Mouse (Mus musculus) adrenal gland, adult (tissue): ENCODE data around the gene Actr3.

ENCODE experiments used
- DNase-seq, 2 experiments: peaks; one replicate each; pipeline ENCODE4 v3.0.0; 2022 to 2023; ENCODE audit warnings: low spot score in 1 of 2; ENCODE audit not compliant: inconsistent age in 2 of 2

The Actr3 gene

GRCm38 (mm10) chr1:125435369-125436135 is at the start of gene Actr3:
TSS of gene Actr3 (minus strand) at chr1:125435727.
- DNase-seq: peak; percentile 100

- no peak for DNase-seq
Measured at GRCm38 (mm10) chr1:125482459-125483287, 47.1 kb upstream of the Actr3 start.

GRCm38 (mm10) chr1:125481842-125482241 is 46.3 kb upstream of the Actr3 start:
- no peak for DNase-seq

- no peak for DNase-seq
Measured at GRCm38 (mm10) chr1:125478588-125478987, 43.1 kb upstream of the Actr3 start.

- DNase-seq: peak in 1 of 2 experiments; percentile 67
Measured at GRCm38 (mm10) chr1:125475961-125476682, 40.6 kb upstream of the Actr3 start.

GRCm38 (mm10) chr1:125473866-125474265 is 38.3 kb upstream of the Actr3 start:
- DNase-seq: no peak

GRCm38 (mm10) chr1:125473126-125473666 is 37.7 kb upstream of the Actr3 start:
- no peak for DNase-seq

GRCm38 (mm10) chr1:125470805-125471648 is 35.5 kb upstream of the Actr3 start:
- no peak for DNase-seq

GRCm38 (mm10) chr1:125467936-125468335 is 32.4 kb upstream of the Actr3 start:
- DNase-seq: no peak

GRCm38 (mm10) chr1:125466621-125467257 is 31.2 kb upstream of the Actr3 start:
- DNase-seq: peak in 1 of 2 experiments; percentile 13

- DNase-seq: no peak
Measured at GRCm38 (mm10) chr1:125464011-125464410, 28.5 kb upstream of the Actr3 start.

- no peak for DNase-seq
Measured at GRCm38 (mm10) chr1:125463349-125463748, 27.8 kb upstream of the Actr3 start.

GRCm38 (mm10) chr1:125462917-125463316 is 27.4 kb upstream of the Actr3 start:
- DNase-seq: no peak

- DNase-seq: no peak
Measured at GRCm38 (mm10) chr1:125458531-125458930, 23.0 kb upstream of the Actr3 start.

GRCm38 (mm10) chr1:125455128-125455527 is 19.6 kb upstream of the Actr3 start:
- DNase-seq: no peak

GRCm38 (mm10) chr1:125450282-125451000 is 14.9 kb upstream of the Actr3 start:
- DNase-seq: no peak

- no peak for DNase-seq
Measured at GRCm38 (mm10) chr1:125447926-125448325, 12.4 kb upstream of the Actr3 start.

- no peak for DNase-seq
Measured at GRCm38 (mm10) chr1:125441679-125442078, 6.2 kb upstream of the Actr3 start.

- no peak for DNase-seq
Measured at GRCm38 (mm10) chr1:125441251-125441650, 5.7 kb upstream of the Actr3 start.
